Mouse (Mus musculus) embryonic fibroblast, embryonic 13.5 days (primary cell): ENCODE measurements around the gene Traf3ip3. TPM values are rescaled to one million over a fixed set of nuclear protein-coding genes. Genes with fewer than 3 reads are reported as not detected.

Experiments used
- H3K27ac ChIP-seq: 2 replicates; pipeline ENCODE4 v1.5.1; 2012; ENCODE audit warnings: low read length, control low read depth, inconsistent platforms; ENCODE audit not compliant: insufficient read depth
- H3K4me1 ChIP-seq: 2 replicates; pipeline ENCODE4 v1.6.1; 2011; ENCODE audit warnings: low read length; ENCODE audit not compliant: control insufficient read depth, insufficient read depth
- H3K4me3 ChIP-seq: 2 replicates; pipeline ENCODE4 v1.5.1; 2011; ENCODE audit warnings: mild to moderate bottlenecking, control low read depth, low read length; ENCODE audit not compliant: insufficient read depth
- CTCF ChIP-seq: IDR thresholded peaks from 2 replicates; pipeline ENCODE4 v1.5.1; 2011; ENCODE audit warnings: mild to moderate bottlenecking, control low read depth, low read length, moderate library complexity, borderline replicate concordance; ENCODE audit not compliant: insufficient read depth
- POLR2A ChIP-seq: IDR thresholded peaks from 2 replicates; pipeline ENCODE4 v1.6.1; 2011; ENCODE audit warnings: low read depth, mild to moderate bottlenecking, control low read depth, low read length, moderate library complexity
- polyA plus RNA-seq: library from polyadenylated mRNA; stranded (reverse); fragments of >200 nt; gene quantifications from 2 replicates; pipeline ENCODE4 v1.2.4, GENCODE M21; 2011; ENCODE audit warnings: low read depth; ENCODE audit not compliant: missing spikeins, insufficient read length

Gene Traf3ip3
- polyA plus RNA-seq, 1 experiment = not detected

DNA sequence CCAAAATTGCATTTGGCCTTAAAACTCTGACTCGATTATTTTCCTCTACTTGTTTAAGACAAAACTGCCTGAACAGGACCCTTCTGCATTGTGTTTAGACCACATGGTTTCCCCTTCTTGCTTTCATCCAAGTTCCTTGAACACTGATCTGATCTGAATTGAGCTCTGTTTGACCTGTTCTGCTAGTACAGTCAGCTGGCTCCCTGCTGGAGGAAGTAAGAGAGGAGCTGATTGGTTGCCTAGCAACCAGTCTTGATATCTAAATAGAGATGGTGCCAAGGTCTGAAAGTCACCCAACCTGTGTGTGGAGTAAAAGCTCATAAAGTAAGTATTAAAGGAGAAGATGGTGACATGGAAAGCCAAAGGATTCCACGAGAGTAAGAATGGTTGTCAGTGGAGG is 31.6 kb downstream of the Traf3ip3 start:
- Histone ChIP-seq H3K4me3 (no peak overlapping the region), H3K4me1 (no peaks in the 10 kb centered on the region; the same call in 1 of the 2 replicates), H3K27ac (no peak overlapping the region)
- TF ChIP-seq POLR2A (no peak), CTCF (no peak)

- Histone ChIP-seq H3K4me1 (no peaks in the 10 kb centered on the region; the same call in 1 of the 2 replicates), H3K27ac (no peak overlapping the region), H3K4me3 (no peak overlapping the region)
- TF ChIP-seq POLR2A = no peak
- no peak for TF ChIP-seq CTCF
These were observed 32.3 kb downstream of the Traf3ip3 start for GRCm38 (mm10) chr1:193169228-193169627.

DNA sequence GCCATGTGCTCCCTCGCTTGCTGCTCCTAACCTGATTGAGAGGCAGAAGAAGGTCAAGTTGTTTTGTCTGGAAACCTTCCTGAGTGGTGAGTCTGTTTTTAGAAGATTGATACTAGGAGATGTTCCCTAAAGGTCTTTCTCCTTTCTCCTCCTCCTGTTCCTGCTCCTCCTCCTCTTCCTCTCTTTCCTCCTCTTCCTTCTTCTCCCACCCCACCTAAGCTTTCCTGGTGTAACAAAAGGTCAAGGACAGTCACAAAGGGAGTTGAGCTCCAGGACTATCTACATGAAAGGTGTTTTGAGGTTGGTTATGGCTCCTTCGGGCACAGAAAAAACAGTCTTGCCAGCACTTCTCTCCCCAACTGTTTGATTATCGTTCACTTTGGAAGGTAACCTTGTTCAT is 33.8 kb downstream of the Traf3ip3 start, which contains the start of gene A130010J15Rik:
A130010J15Rik (plus strand) TSS at position 301 of the 400 bp plus-strand sequence.
- Histone ChIP-seq H3K4me3 (no peak within 1 kb of the TSS), H3K4me1 (no peaks in the 10 kb centered on the region), H3K27ac (no peak within 1 kb of the TSS)
- TF ChIP-seq CTCF (no peak), POLR2A (no peak)

DNA sequence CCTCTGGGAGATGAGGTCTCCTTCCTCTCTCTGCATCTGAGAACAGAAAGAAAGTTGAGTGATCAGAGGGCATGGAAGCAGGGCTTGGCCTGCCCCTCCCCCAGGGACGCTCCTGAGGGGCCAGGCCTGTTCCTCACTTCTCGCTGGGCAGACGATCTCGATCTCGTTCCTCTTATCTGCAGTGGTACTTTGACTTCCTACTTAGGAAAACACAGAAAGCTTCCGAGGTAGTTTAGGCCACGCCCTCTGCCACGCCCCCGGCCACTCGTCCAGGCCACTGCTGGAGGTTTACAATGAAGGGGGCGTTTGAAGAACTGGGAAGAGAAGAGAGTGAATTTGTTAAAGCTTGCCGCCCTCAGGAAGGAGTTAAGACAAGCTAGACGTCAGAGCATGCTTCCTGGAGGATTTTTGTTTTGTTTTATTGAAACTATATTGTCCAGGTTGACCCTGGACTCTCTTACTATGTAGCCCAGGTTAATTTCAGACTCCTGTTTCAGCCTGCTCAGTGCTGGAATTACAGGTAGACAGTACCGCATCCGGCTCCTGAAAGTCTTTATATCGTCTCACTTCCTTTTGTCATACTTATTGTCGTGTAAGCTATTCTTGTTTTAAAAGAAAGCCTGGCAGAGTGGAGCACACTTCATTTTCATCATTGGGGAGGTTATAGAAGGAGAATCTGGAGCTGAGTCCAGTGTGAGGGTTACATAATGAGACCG is 41.0 kb downstream of the Traf3ip3 start:
- TF ChIP-seq POLR2A (no peak), CTCF (no peak)
- H3K4me1 ChIP-seq = no peaks in the 10 kb centered on the region
- no peak overlapping the region for H3K27ac ChIP-seq
- H3K4me3 ChIP-seq = no peak overlapping the region; the same call in 1 of the 2 replicates

- no peaks in the 10 kb centered on the region for H3K4me1 ChIP-seq
- TF ChIP-seq POLR2A (no peak), CTCF (no peak)
- H3K4me3 ChIP-seq = no peak overlapping the region
- no peak overlapping the region for H3K27ac ChIP-seq
These were observed 41.9 kb downstream of the Traf3ip3 start for GRCm38 (mm10) chr1:193159613-193160012.

DNA sequence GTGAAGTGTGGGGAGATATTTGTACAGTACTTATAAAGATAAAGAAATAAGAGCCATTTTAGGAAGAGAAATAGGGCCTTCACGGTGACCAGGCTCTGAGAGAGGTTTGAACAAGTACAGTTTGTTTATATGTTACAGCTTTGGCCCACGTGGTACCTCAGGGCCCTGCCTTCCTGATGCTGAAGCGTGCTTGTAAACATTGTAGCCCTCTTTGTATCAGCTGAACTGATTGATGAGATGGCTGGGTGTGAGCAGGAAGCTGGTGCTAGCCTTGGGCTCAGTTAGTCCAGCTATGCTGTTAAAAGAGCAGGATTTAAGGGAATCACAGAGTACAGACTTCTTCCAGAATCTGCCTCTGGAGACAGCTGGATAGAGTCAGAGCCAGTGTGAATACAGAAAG is 42.3 kb downstream of the Traf3ip3 start:
- TF ChIP-seq CTCF = no peak
- Histone ChIP-seq H3K27ac (no peak overlapping the region), H3K4me3 (no peak overlapping the region), H3K4me1 (no peaks in the 10 kb centered on the region)

DNA sequence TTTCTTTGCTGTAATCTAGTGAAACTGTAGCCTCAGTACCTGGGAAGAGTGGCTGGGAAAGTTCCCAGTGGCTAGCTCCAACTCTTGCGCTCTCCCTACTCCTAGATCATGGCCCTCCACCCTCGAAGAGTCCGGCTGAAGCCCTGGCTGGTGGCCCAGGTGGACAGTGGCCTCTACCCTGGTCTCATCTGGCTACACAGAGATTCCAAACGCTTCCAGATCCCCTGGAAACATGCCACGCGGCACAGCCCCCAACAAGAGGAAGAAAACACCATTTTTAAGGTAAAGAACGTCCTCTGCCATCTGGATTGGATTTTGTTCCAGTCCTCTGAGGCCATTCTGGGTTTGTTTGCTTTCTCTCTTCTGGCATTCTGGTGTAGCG is 44.4 kb downstream of the Traf3ip3 start:
- H3K27ac ChIP-seq = no peak overlapping the region
- no peak overlapping the region for H3K4me3 ChIP-seq
- H3K4me1 ChIP-seq = no peaks in the 10 kb centered on the region
- TF ChIP-seq POLR2A (no peak), CTCF (no peak)

DNA sequence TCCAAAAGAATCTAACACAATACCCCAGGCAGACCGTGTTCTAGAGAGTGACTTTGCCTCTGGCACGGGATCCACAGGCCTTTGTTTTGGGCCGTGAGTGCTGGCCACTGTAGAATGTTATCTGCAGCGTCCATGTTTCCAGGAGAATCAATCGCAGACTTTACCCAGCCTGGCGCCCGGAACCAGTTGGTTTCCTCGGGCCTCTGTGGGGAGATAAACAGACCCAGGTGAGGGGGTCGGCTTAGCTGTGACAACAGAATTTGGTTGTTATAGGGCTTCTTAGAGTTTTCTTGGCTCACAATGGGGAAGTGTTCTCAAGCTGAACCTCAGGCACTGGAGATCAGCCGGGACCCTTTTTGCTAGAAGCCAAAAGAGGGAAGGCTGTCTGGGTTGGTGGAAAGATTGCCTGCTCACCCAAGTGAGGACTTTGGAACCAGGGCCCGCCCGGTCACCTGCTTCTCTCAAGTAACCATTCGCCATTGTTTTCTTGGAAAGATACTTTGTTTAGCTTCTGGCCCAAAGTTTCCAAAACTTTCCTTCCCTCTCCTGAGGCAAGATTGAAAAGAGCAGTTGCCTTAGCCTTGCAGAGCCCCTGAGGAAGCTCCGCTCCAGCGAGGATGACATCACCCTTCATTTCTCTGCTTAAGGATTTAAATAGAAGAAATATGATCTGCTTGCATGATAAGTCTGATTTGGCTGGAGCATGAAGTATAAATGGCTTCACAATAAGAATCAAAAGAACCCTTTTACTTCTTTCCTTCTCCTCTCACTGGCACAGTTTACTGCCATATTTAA is 45.0 kb downstream of the Traf3ip3 start:
- TF ChIP-seq CTCF = no peak
- TF ChIP-seq POLR2A = no peak
- Histone ChIP-seq H3K4me3 (no peak overlapping the region), H3K27ac (no peak overlapping the region), H3K4me1 (no peaks in the 10 kb centered on the region)

GRCm38 (mm10) chr1:193153561-193153960 is 47.9 kb downstream of the Traf3ip3 start:
- Histone ChIP-seq H3K4me3 (no peak overlapping the region), H3K4me1 (0 out of 2 replicates have a peak, but pooled peaks cover 3% of the 10 kb centered on the region), H3K27ac (no peak overlapping the region)
- TF ChIP-seq CTCF (no peak), POLR2A (no peak)

GRCm38 (mm10) chr1:193152872-193153271 is 48.6 kb downstream of the Traf3ip3 start, which contains the start of gene Irf6:
TSS of gene Irf6 (plus strand) at chr1:193153111.
- Histone ChIP-seq H3K4me3 (no peak within 1 kb of the TSS), H3K27ac (no peak within 1 kb of the TSS), H3K4me1 (0 out of 2 replicates have a peak, but pooled peaks cover 3% of the 10 kb centered on the region)
- TF ChIP-seq CTCF (no peak), POLR2A (no peak)
